Mouse (Mus musculus): ENCODE measurements at regions not wholly inside any gene's neighbourhood (a gene's known extent, or its start where the extent isn't known, plus 50 kb on each side); places are given as distances from the start of the nearest gene placed in this dataset.
A peak's percentile ranks its signal among the peaks of the same experiment; 100 is the strongest.
"Not testable (repeated sequence)": the region's sequence is repeated elsewhere in the genome, so short reads cannot be mapped to it uniquely, and the experiment has no call there.

GRCm38 (mm10) chr6:60657117-60657911 is 172.3 kb downstream of the Snca start:
- DNase-seq = no peak

GRCm38 (mm10) chr6:60646983-60647617 is 182.6 kb downstream of the Snca start:
- not testable (repeated sequence) for DNase-seq

DNA sequence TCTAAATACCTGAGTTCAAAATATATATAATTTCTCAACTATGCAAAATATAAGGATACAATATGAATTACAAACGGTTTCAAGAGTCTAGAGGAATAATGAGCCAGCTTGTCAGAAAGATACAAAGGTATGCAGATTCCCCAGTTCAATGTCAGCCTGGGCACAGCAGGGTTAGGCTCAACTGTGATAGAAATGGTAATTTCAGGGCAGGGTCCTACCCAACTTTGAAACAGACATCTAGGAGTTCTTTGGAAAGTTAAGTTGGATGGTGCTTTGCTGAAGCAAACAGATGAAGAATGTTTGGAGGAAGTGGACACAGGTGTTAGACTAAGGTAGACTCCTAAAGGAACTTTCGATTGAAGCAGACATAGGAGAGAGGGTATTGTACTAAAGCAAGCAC is 187.4 kb downstream of the Snca start:
- no peak for DNase-seq

- DNase-seq = no peak
Observed at GRCm38 (mm10) chr6:60616313-60616712, 213.3 kb downstream of the Snca start.

GRCm38 (mm10) chr6:60600201-60600600 is 229.5 kb downstream of the Snca start:
- DNase-seq = no peak

GRCm38 (mm10) chr6:60564261-60564660 is 265.4 kb downstream of the Snca start:
- no peak for DNase-seq

- DNase-seq = peak; percentile 2 to 4
Observed at GRCm38 (mm10) chr6:60555590-60556235, 273.9 kb downstream of the Snca start.

Measured in kidney, adult 8-10 months (tissue).